In the genomic region with DNA sequence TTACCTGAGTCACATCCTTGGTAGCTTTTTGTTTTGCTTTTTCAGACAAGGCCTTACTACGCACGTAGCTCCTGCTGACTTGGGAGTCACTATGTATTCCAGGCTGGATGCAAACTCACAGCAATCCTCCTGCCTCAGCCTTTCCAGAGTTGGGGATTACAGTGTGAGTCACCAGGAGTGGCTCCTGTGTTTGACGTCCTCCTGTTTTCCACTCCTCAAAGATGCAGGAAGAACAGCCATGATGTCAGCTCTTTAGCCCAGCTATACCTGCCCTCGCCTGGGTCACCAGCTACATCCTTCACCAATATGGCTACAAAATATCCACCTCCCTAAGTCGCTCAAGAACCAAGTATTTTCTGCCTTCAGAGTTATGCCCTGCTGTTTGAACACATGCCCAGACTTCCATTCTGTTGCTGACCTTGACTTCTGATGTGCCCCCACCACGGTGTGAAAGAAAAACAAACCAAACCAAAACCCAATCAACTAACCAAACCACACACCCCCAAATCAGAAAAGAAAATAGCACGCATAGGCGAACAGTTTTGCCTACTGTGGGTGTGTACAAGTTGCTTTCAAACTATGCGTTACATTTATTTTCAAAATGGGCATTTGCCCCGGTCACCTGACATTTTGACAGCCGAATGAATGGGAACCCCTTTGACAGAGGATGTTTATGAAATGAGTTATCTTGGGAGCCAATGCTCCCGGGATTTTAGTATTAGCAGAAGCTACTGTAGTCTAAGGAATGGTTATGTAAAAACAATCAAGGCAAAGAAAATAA, we compare ENCODE assay signal across 8 mouse cellular contexts. TPM values are rescaled to one million over a fixed set of nuclear protein-coding genes. Genes with fewer than 3 reads are reported as not detected.
DNase-seq lines count a peak whose midpoint lies in the region; ATAC-seq and TF ChIP-seq lines count a peak whose summit lies in the region.

No protein-coding gene starts in this region.

- H3K36me3 ChIP-seq in kidney, postnatal 0 days (ENCODE audit: insufficient read depth, low read length), result no peaks in the 10 kb centered on the region
- H3K36me3 ChIP-seq in embryonic facial prominence, embryonic 12.5 days, result no peaks in the 10 kb centered on the region
- H3K36me3 ChIP-seq in intestine, embryonic 14.5 days (ENCODE audit: control insufficient read depth, insufficient read depth, low read length), result no peaks in the 10 kb centered on the region

- intact Hi-C loops in gastrocnemius, postnatal 36 days (cut with DNase I), result loop anchor here (5.0 kb wide), 1 partner anchor 118 kb away; no protein-coding TSS in a partner anchor

- ATAC-seq in kidney, postnatal 0 days (replicated peaks; ENCODE audit: low FRiP score, low read depth), result no peak
- no peak for ATAC-seq in embryonic facial prominence, embryonic 12.5 days (ENCODE audit: insufficient number of reproducible peaks, insufficient read depth, low FRiP score, low TSS enrichment)
- no peak for ATAC-seq in intestine, embryonic 14.5 days (replicated peaks; ENCODE audit: low FRiP score, low TSS enrichment, low read depth)

- no peak for TF ChIP-seq CTCF in kidney, postnatal 0 days (IDR thresholded peaks at IDR 0.05; ENCODE audit: low read depth)

- peak overlapping the region; percentile 95 for H3K4me2 ChIP-seq in kidney, postnatal 0 days (ENCODE audit: low read length)
- peak overlapping the region; percentile 89 for H3K4me2 ChIP-seq in embryonic facial prominence, embryonic 12.5 days (replicated peaks)
- H3K4me2 ChIP-seq in intestine, embryonic 14.5 days (ENCODE audit: low read length), result peak overlapping the region; percentile 93

- peak overlapping the region; percentile 69 for H3K4me3 ChIP-seq in kidney, postnatal 0 days (replicated peaks; ENCODE audit: low read depth, low read length)
- H3K4me3 ChIP-seq in embryonic facial prominence, embryonic 12.5 days, result peak overlapping the region; percentile 81
- H3K4me3 ChIP-seq in intestine, embryonic 14.5 days (ENCODE audit: low read depth, low read length), result peak overlapping the region; percentile 85

- H3K9ac ChIP-seq in kidney, postnatal 0 days (ENCODE audit: low read depth, low read length), result no peak overlapping the region
- H3K9ac ChIP-seq in embryonic facial prominence, embryonic 12.5 days, result peak overlapping the region; percentile 91
- H3K9ac ChIP-seq in intestine, embryonic 14.5 days (ENCODE audit: low read length), result peak overlapping the region; percentile 93

- H3K27me3 ChIP-seq in kidney, postnatal 0 days (ENCODE audit: insufficient read depth, low read length), result no peaks in the 10 kb centered on the region
- H3K27me3 ChIP-seq in embryonic facial prominence, embryonic 12.5 days, result 0 out of 2 replicates have a peak, but pooled peaks cover 2% of the 10 kb centered on the region
- H3K27me3 ChIP-seq in intestine, embryonic 14.5 days (replicated peaks; ENCODE audit: control insufficient read depth, insufficient read depth, low read length), result no peaks in the 10 kb centered on the region

- peaks cover 6% of the 10 kb centered on the region for H3K4me1 ChIP-seq in kidney, postnatal 0 days (replicated peaks; ENCODE audit: insufficient read depth, low read length)
- H3K4me1 ChIP-seq in embryonic facial prominence, embryonic 12.5 days, result peaks cover 22% of the 10 kb centered on the region
- peaks cover 20% of the 10 kb centered on the region for H3K4me1 ChIP-seq in intestine, embryonic 14.5 days (replicated peaks; ENCODE audit: control insufficient read depth, insufficient read depth, low read length)

- no peak overlapping the region for H3K27ac ChIP-seq in kidney, postnatal 0 days
- H3K27ac ChIP-seq in embryonic facial prominence, embryonic 12.5 days, result no peak overlapping the region
- H3K27ac ChIP-seq in intestine, embryonic 14.5 days (ENCODE audit: low read depth), result no peak overlapping the region

- WGBS in kidney, postnatal 0 days, result 72% methylated on average over 12 of the region's 12 CpGs
- 81% methylated on average over 12 of the region's 12 CpGs for WGBS in embryonic facial prominence, embryonic 12.5 days
- WGBS in intestine, embryonic 14.5 days, result 72% methylated on average over 12 of the region's 12 CpGs

- no peak for DNase-seq in kidney, postnatal 0 days (ENCODE audit: low spot score)
- no peak for DNase-seq in kidney, postnatal 10 days
- DNase-seq in intestine, embryonic 14.5 days (ENCODE audit: low spot score), result no peak
- peak; percentile 42 for DNase-seq in naive thymus-derived CD4-positive, alpha-beta T cell, adult 2 months (ENCODE audit: low read depth)
- no peak for DNase-seq in frontal cortex, postnatal 10 days (ENCODE audit: low spot score in 2 of 2)
- no peak for DNase-seq in gastrocnemius, postnatal 36 days
- no peak for DNase-seq in embryo, embryonic 11 days

- no peaks in the 10 kb centered on the region for H3K9me3 ChIP-seq in kidney, postnatal 0 days (replicated peaks; ENCODE audit: low read length)
- no peaks in the 10 kb centered on the region for H3K9me3 ChIP-seq in embryonic facial prominence, embryonic 12.5 days
- H3K9me3 ChIP-seq in intestine, embryonic 14.5 days (ENCODE audit: control insufficient read depth, low read length), result no peaks in the 10 kb centered on the region

RNA-seq across cellular contexts. Expression of gene Fnbp1, which starts 1.6 kb away (rescaled TPM):
- polyA plus RNA-seq in kidney, postnatal 0 days (2015; fragmentation: Nextera tagmentation; extraction: Ambion mirVana), result 12.3 and 14.0 TPM in 2 replicates
- polyA plus RNA-seq in embryonic facial prominence, embryonic 12.5 days (2016; fragmentation: Nextera tagmentation; extraction: Ambion mirVana), result 24.0 and 26.3 TPM in 2 replicates
- polyA plus RNA-seq in intestine, embryonic 14.5 days (2014; fragmentation: Nextera tagmentation; extraction: Ambion mirVana), result 31.1 and 31.4 TPM in 2 replicates
- 10 to 100 TPM; 10.6 to 10.7 TPM for total RNA-seq in gastrocnemius, postnatal 36 days (2021)

RNA-seq across cellular contexts. Expression of gene Gpr107, which starts 11.9 kb away (rescaled TPM):
- polyA plus RNA-seq in kidney, postnatal 0 days (2015; fragmentation: Nextera tagmentation; extraction: Ambion mirVana), result 30.7 and 32.3 TPM in 2 replicates
- 37.5 and 41.1 TPM in 2 replicates for polyA plus RNA-seq in embryonic facial prominence, embryonic 12.5 days (2016; fragmentation: Nextera tagmentation; extraction: Ambion mirVana)
- polyA plus RNA-seq in intestine, embryonic 14.5 days (2014; fragmentation: Nextera tagmentation; extraction: Ambion mirVana), result 26.9 and 35.0 TPM in 2 replicates
- 10 to 100 TPM; 19.2 to 23.8 TPM for total RNA-seq in gastrocnemius, postnatal 36 days (2021)
